In genomic region chr12:16661936-16662335, GRCm38 (mm10) we compare ENCODE assay signal across 22 mouse cellular contexts. TPM values are rescaled to one million over a fixed set of nuclear protein-coding genes. Genes with fewer than 3 reads are reported as not detected.
DNase-seq lines count a peak whose midpoint lies in the region; ATAC-seq and TF ChIP-seq lines count a peak whose summit lies in the region.
"Had no signal": no experiment of that assay in that cellular context is flagged by ENCODE, and none has a peak within 500 bp of the region (broad histone marks: within the 10 kb centered on the region; RNA-seq: fewer than 3 reads in every experiment).

No protein-coding gene starts in this region.

- H3K4me2 ChIP-seq in heart, embryonic 15.5 days: no peak overlapping the region
- no peak overlapping the region for H3K4me2 ChIP-seq in lung, postnatal 0 days (replicated peaks; ENCODE audit: low read depth, low read length)
- H3K4me2 ChIP-seq: embryonic facial prominence, embryonic 15.5 days; heart, embryonic 11.5 days; hindbrain, embryonic 14.5 days had no signal

- ATAC-seq in heart, embryonic 15.5 days (replicated peaks; ENCODE audit: insufficient number of reproducible peaks, insufficient read depth, low FRiP score, low read depth): peak; percentile 29; the same call in 1 of the 2 replicates
- ATAC-seq in lung, postnatal 0 days: peak; percentile 53
- ATAC-seq: forebrain, embryonic 14.5 days had no signal

- no peak for TF ChIP-seq EP300 in lung, postnatal 0 days (IDR thresholded peaks at IDR 0.05)

- H3K9me3 ChIP-seq in heart, embryonic 15.5 days (replicated peaks): no peaks in the 10 kb centered on the region
- no peaks in the 10 kb centered on the region for H3K9me3 ChIP-seq in lung, postnatal 0 days (ENCODE audit: low read length)
- H3K9me3 ChIP-seq: embryonic facial prominence, embryonic 15.5 days; forebrain, embryonic 10.5 days; hindbrain, embryonic 10.5 days had no signal

- H3K27ac ChIP-seq in heart, embryonic 15.5 days: no peak overlapping the region
- H3K27ac ChIP-seq in lung, postnatal 0 days (ENCODE audit: low read length): no peak overlapping the region
- H3K27ac ChIP-seq: embryonic facial prominence, embryonic 15.5 days; forebrain, embryonic 10.5 days; heart, adult 2 months; hindbrain, embryonic 10.5 days; hindbrain, embryonic 14.5 days had no signal

- DNase-seq in heart, adult 11 months: no peak
- peak; percentile 17 for DNase-seq in lung, postnatal 0 days (ENCODE audit: low spot score)
- DNase-seq in lung, postnatal 14 days: no peak
- DNase-seq in adrenal gland, postnatal 14 days: peak; percentile 83
- no peak for DNase-seq in urinary bladder, postnatal 10 days (ENCODE audit: low spot score)
- no peak for DNase-seq in frontal cortex, postnatal 36 days (ENCODE audit: low spot score in 2 of 2)
- DNase-seq: cerebellum, adult 18-20 months; embryo, embryonic 11 days; gastrocnemius, postnatal 36 days; heart, adult 2 months; kidney, adult 11 months had no signal

- H3K9ac ChIP-seq in heart, embryonic 15.5 days: no peak overlapping the region
- no peak overlapping the region for H3K9ac ChIP-seq in lung, postnatal 0 days (replicated peaks; ENCODE audit: low read depth)
- H3K9ac ChIP-seq: embryonic facial prominence, embryonic 15.5 days; hindbrain, embryonic 14.5 days had no signal

- no peaks in the 10 kb centered on the region for H3K4me1 ChIP-seq in heart, embryonic 15.5 days (replicated peaks)
- H3K4me1 ChIP-seq in lung, postnatal 0 days (ENCODE audit: insufficient read depth, low read depth, low read length): no peaks in the 10 kb centered on the region
- H3K4me1 ChIP-seq: embryonic facial prominence, embryonic 15.5 days had no signal

- H3K27me3 ChIP-seq in heart, embryonic 15.5 days: 0 out of 2 replicates have a peak, but pooled peaks cover 2% of the 10 kb centered on the region
- H3K27me3 ChIP-seq in lung, postnatal 0 days (replicated peaks; ENCODE audit: insufficient read depth, low read length): no peaks in the 10 kb centered on the region
- H3K27me3 ChIP-seq: embryonic facial prominence, embryonic 15.5 days had no signal

- H3K4me3 ChIP-seq in heart, embryonic 15.5 days: no peak overlapping the region
- no peak overlapping the region for H3K4me3 ChIP-seq in lung, postnatal 0 days (ENCODE audit: low read depth, low read length)
- H3K4me3 ChIP-seq: embryonic facial prominence, embryonic 15.5 days; erythroblast, embryonic 14.5 days; forebrain, embryonic 10.5 days; heart, adult 2 months; hindbrain, embryonic 10.5 days had no signal

- H3K36me3 ChIP-seq in heart, embryonic 15.5 days: no peaks in the 10 kb centered on the region
- no peaks in the 10 kb centered on the region for H3K36me3 ChIP-seq in lung, postnatal 0 days (ENCODE audit: insufficient read depth, low read length)
- H3K36me3 ChIP-seq: embryonic facial prominence, embryonic 15.5 days; forebrain, embryonic 10.5 days; hindbrain, embryonic 10.5 days had no signal

- WGBS in heart, embryonic 15.5 days: 52% methylated on average over 2 of the region's 2 CpGs
- 50% methylated on average over 2 of the region's 2 CpGs for WGBS in lung, postnatal 0 days

- TF ChIP-seq CTCF in lung, postnatal 0 days (IDR thresholded peaks at IDR 0.05): no peak

RNA-seq across cellular contexts. Expression of gene Ntsr2, which starts 8.8 kb away (rescaled TPM):
- polyA plus RNA-seq in heart, embryonic 15.5 days (2015; fragmentation: Nextera tagmentation; extraction: Ambion mirVana): 0.13 and 0.29 TPM in 2 replicates
- 0.39 and 0.48 TPM in 2 replicates for polyA plus RNA-seq in lung, postnatal 0 days (2015; fragmentation: Nextera tagmentation; extraction: Ambion mirVana)
- total RNA-seq in adrenal gland, postnatal 14 days (2021): not detected in 2 replicates
- total RNA-seq: CH12.LX; common myeloid progenitor, adult 5-6 weeks had no signal
- polyA plus RNA-seq: embryonic facial prominence, embryonic 11.5 days; embryonic facial prominence, embryonic 15.5 days; erythroblast, embryonic 14.5 days; forebrain, embryonic 10.5 days; heart, embryonic 11.5 days; hindbrain, embryonic 10.5 days had no signal

RNA-seq across cellular contexts. Expression of gene Lpin1, which starts 51.2 kb away (rescaled TPM):
- polyA plus RNA-seq in heart, embryonic 15.5 days (2015; fragmentation: Nextera tagmentation; extraction: Ambion mirVana): 6.8 TPM in 2 replicates
- polyA plus RNA-seq in lung, postnatal 0 days (2015; fragmentation: Nextera tagmentation; extraction: Ambion mirVana): 7.3 and 9.0 TPM in 2 replicates
- total RNA-seq in adrenal gland, postnatal 14 days (2021): 135 and 224 TPM in 2 replicates

Comparison
In these comparisons a context has a peak if more than half of its experiments do, and no peak if none do; other contexts are left out.
1. DNase-seq: peak in lung, postnatal 0 days (single experiment) and adrenal gland, postnatal 14 days (single experiment); none in heart, adult 11 months (single experiment), lung, postnatal 14 days (single experiment), urinary bladder, postnatal 10 days (single experiment) and frontal cortex, postnatal 36 days (0 of 2).